Mouse (Mus musculus) liver, embryonic 11.5 days (tissue): ENCODE results near the gene Nbr1. TPM values are rescaled to one million over a fixed set of nuclear protein-coding genes. Genes with fewer than 3 reads are reported as not detected.

Experiments used
- ATAC-seq: fragments of 200-750 bp; cut with Nextera tagmentation; replicated peaks from 2 replicates; pipeline ENCODE4 v1.8.0; 2017; ENCODE audit warnings: moderate number of reproducible peaks, mild to moderate bottlenecking, moderate TSS enrichment, moderate library complexity; ENCODE audit not compliant: low FRiP score
- DNase-seq: peaks from one replicate; pipeline ENCODE4 v3.0.0-alpha.2; 2017; ENCODE audit warnings: low spot score
- H3K27ac ChIP-seq: fragments of 300-500 bp; sonication (generic); 2 replicates; pipeline ENCODE4 v1.5.1; 2014; ENCODE audit warnings: mild to moderate bottlenecking, low read depth, low read length, control low read depth
- H3K27me3 ChIP-seq: fragments of 300-500 bp; sonication (generic); replicated peaks from 2 replicates; pipeline ENCODE4 v1.6.1; 2014; ENCODE audit warnings: low read length, mixed read lengths; ENCODE audit not compliant: control insufficient read depth, insufficient read depth
- H3K36me3 ChIP-seq: fragments of 300-500 bp; sonication (generic); 2 replicates; pipeline ENCODE4 v1.6.1; 2014; ENCODE audit warnings: mild to moderate bottlenecking, low read length, moderate library complexity, mixed read lengths; ENCODE audit not compliant: control insufficient read depth, insufficient read depth
- H3K4me1 ChIP-seq: fragments of 300-500 bp; sonication (generic); replicated peaks from 2 replicates; pipeline ENCODE4 v1.6.1; 2014; ENCODE audit warnings: low read length, mixed read lengths; ENCODE audit not compliant: control insufficient read depth, insufficient read depth
- H3K4me2 ChIP-seq: fragments of 300-500 bp; sonication (generic); 2 replicates; pipeline ENCODE4 v1.6.1; 2014; ENCODE audit warnings: mild to moderate bottlenecking, control low read depth, moderate library complexity
- H3K4me3 ChIP-seq: fragments of 300-500 bp; sonication (generic); 2 replicates; pipeline ENCODE4 v1.5.1; 2014; ENCODE audit warnings: low read depth, low read length, control low read depth
- H3K9ac ChIP-seq: fragments of 300-500 bp; sonication (generic); 2 replicates; pipeline ENCODE4 v1.6.1; 2014; ENCODE audit warnings: low read depth, low read length, control low read depth
- H3K9me3 ChIP-seq: fragments of 300-500 bp; sonication (generic); 2 replicates; pipeline ENCODE4 v1.6.1; 2016; ENCODE audit warnings: low read length, inconsistent platforms, mixed read lengths; ENCODE audit not compliant: control insufficient read depth
- WGBS: fragments of 180-500 bp; shearing (Covaris S2); extraction: QIAGEN DNeasy Blood & Tissue Kit; methylation state at CpG from one replicate; pipeline ENCODE4 v1.1.7; 2014; 5-methylcytosine and 5-hydroxymethylcytosine counted together
- polyA plus RNA-seq: library from polyadenylated mRNA; unstranded; fragments of >200 nt; fragmentation: Nextera tagmentation; extraction: Ambion mirVana; gene quantifications from 2 replicates; pipeline ENCODE4 v1.2.1, GENCODE M21; 2014

The Nbr1 gene
- polyA plus RNA-seq: 52.7 and 55.7 TPM in 2 replicates

DNA sequence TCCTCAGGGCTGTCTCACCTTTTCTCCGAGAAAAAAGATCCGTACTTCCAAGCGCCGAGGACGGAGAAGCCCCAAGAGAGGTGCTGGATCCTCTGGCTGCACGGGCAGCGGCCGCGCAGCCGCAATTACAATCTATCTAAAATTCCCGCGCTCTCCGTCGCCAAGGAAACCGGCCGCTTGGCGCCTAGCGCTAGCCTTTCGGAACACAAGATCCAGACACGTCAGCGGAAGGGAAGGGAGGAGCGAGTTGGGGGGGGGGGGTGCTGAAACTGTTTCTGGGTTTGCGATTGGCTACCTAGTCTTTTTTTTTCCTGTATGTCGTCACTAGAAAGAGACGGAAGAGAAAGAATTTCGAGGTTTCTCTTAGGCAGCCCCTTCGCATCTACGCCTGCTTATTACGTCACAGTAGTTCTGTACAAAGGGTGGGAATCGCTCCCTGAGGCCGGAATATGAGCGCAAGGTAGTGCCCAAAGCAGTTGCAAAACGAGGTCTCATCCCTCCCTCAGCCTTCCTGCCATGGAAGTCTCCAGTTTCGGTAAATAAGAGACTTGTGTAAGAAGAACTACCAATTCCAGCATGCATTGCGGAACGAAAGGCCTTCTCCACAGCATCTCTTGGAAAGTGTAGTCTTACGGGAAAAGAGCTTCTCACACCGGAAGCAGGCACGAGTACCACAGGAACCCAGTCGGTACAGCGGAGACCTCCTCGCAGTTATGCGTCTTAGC is at the start of gene Nbr1, which contains the start of gene Brca1:
Nbr1 (plus strand) TSS at position 399 of the 725 bp plus-strand sequence.
Brca1 (minus strand) TSS at position 205 of the 725 bp plus-strand sequence.
- WGBS: under 1% methylated on average over 43 of the region's 43 CpGs
- peak; percentile 76 for ATAC-seq
- H3K36me3 ChIP-seq: peaks cover 13% of the 10 kb centered on the region; the same call in 1 of the 2 replicates

DNA sequence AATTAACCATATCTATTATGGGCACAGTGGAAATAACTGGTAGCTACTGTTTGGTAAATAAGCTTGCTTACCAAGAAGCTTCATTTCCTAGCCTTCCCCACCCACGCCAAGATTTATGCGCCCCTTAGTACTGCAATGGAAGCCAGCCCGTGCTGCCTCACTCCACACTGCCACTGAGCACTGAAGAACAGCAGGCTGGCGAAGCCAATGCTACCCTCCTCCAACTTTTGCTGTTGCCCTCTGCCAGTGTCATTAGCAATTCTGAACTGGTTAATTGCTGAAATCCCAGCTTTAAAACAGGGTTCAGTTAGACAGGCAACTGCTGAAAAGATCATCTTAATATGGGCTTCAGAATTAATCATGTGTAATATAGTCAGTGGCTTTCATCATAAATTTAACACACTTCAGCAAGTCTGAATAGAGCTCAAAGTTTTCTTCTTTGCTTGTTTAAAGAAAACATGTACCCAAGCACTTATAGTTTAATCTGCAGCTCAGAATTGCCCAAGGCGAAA is 45.6 kb upstream of the Nbr1 start:
- 91% methylated on average over 5 of the region's 5 CpGs for WGBS
- Histone ChIP-seq H3K27me3 (no peaks in the 10 kb centered on the region), H3K27ac (no peak overlapping the region), H3K4me1 (no peaks in the 10 kb centered on the region), H3K4me3 (no peak overlapping the region), H3K36me3 (peaks cover 30% of the 10 kb centered on the region), H3K4me2 (no peak overlapping the region), H3K9ac (no peak overlapping the region), H3K9me3 (no peaks in the 10 kb centered on the region)
- ATAC-seq: no peak
- no peak for DNase-seq

More for the DNA sequence above, at the start of gene Nbr1, which contains the start of gene Brca1:
- DNase-seq: peak; percentile 95
- Histone ChIP-seq H3K9ac (peak within 1 kb of the TSS; percentile 83), H3K4me1 (peaks cover 12% of the 10 kb centered on the region), H3K27me3 (no peaks in the 10 kb centered on the region), H3K4me3 (peak within 1 kb of the TSS; percentile 72), H3K4me2 (peak within 1 kb of the TSS; percentile 82), H3K9me3 (no peaks in the 10 kb centered on the region), H3K27ac (peak within 1 kb of the TSS; percentile 83)

DNA sequence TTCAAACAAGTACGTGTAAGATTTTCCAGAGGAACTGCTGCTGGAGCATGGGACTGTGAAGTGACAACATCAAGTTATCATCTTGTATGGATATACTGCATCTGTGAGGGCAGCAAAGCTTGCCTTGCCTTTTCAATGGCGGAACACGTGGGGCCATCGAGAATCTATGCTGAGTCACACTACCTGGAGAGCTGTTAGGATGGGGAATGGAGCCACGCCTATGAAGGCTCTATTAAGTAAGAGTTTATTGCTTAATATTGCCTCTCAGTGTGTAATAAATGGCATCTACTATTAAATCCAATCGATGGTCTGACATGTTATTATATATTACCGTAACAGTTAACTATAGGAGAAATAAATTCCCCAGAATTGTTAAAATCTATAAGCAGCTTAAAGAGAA is 44.9 kb upstream of the Nbr1 start:
- Histone ChIP-seq H3K27me3 (no peaks in the 10 kb centered on the region), H3K4me3 (no peak overlapping the region), H3K4me2 (no peak overlapping the region), H3K36me3 (peaks cover 28% of the 10 kb centered on the region), H3K9ac (no peak overlapping the region), H3K4me1 (no peaks in the 10 kb centered on the region), H3K9me3 (no peaks in the 10 kb centered on the region), H3K27ac (no peak overlapping the region)
- 89% methylated on average over 7 of the region's 7 CpGs for WGBS
- no peak for DNase-seq
- ATAC-seq: no peak

DNA sequence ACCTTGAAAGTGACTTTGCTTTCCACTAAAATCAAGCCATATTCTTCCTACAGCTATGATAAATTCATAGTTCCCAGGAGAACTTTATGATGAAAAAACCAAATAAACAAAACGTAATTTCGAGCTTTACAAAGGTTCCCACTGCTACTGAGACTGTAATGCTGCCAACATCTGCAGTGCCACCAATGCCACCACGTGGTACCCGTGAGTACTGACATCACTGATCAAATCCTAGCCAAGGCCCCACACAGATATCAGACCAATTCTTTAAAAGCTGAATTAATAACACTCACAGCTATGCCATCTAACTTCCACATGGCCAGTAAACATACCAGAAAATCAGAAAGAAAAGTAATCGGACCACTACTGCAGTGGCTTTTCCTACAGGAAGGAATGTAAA is 33.0 kb upstream of the Nbr1 start:
- no peak overlapping the region for H3K4me3 ChIP-seq
- H3K27ac ChIP-seq: no peak overlapping the region
- 84% methylated on average over 5 of the region's 5 CpGs for WGBS
- no peak overlapping the region for H3K4me2 ChIP-seq
- no peaks in the 10 kb centered on the region for H3K9me3 ChIP-seq
- H3K9ac ChIP-seq: no peak overlapping the region
- no peaks in the 10 kb centered on the region for H3K4me1 ChIP-seq
- no peak for DNase-seq
- no peak for ATAC-seq
- peaks cover 17% of the 10 kb centered on the region for H3K36me3 ChIP-seq
- no peaks in the 10 kb centered on the region for H3K27me3 ChIP-seq

DNA sequence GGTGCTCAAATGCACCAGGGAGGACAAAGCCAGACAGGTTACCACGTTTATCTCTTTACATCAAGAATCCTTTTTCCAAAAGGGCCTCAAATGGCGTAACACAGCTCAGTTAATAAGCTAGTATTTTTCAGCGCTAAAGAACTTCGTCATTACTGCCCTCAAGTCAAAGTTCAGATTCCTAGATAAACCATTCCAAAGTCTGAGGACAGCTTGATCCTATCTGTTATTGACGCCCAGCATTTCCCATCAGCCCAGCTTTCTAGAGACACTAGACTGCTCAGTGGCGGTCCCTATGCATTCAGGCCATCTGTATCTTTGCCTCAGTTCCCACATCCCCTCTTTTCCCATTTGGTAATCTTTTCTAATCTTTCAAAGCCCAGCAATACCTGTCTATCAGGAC is 32.6 kb upstream of the Nbr1 start:
- ATAC-seq (no peak), DNase-seq (no peak)
- WGBS: 88% methylated on average over 6 of the region's 6 CpGs
- Histone ChIP-seq H3K9me3 (no peaks in the 10 kb centered on the region), H3K4me2 (no peak overlapping the region), H3K4me3 (no peak overlapping the region), H3K27ac (no peak overlapping the region), H3K4me1 (no peaks in the 10 kb centered on the region), H3K9ac (no peak overlapping the region), H3K27me3 (no peaks in the 10 kb centered on the region), H3K36me3 (peaks cover 17% of the 10 kb centered on the region)

DNA sequence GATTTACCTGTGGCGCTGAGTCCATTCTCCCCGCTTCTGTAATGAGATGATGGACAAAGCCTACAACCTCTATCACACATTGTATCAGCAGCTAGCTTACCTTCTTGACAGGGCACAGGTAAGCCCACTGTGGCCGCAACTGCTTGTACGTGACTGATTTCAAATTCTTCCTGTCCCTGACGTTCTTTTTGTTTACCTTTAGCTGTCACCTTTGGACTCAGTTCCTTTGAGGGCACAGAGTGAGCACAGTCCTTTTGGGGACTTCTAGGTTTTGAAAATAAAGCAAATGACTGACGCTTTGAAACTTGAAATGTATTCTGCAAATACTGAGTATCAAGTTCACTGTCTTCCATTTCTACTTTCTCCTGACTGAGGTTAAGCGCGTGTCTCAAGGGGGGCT is 27.5 kb upstream of the Nbr1 start:
- no peak for DNase-seq
- H3K4me3 ChIP-seq: no peak overlapping the region
- no peak overlapping the region for H3K9ac ChIP-seq
- 87% methylated on average over 8 of the region's 8 CpGs for WGBS
- no peak overlapping the region for H3K4me2 ChIP-seq
- no peaks in the 10 kb centered on the region for H3K4me1 ChIP-seq
- H3K27me3 ChIP-seq: no peaks in the 10 kb centered on the region
- ATAC-seq: no peak
- H3K9me3 ChIP-seq: no peaks in the 10 kb centered on the region
- peaks cover 29% of the 10 kb centered on the region for H3K36me3 ChIP-seq
- H3K27ac ChIP-seq: no peak overlapping the region

DNA sequence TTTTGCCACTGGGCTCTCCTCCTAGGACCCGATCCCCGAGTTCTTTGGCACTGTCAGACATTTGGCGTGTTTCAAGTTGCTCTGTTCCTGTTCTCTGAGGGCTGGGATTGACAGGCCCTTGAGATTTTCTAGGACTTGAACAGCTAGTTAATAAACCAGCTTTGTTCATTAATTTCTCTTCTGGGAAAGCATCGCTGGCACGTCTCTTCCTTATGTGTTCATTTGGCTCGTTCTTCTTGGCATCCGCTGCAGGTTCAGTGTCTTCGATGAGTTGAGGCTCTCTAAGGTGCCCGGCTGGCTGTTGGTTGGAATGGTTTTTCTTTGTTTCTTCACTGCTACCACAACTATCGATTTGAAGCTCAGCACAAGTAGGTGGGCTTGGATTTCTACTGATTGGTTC is 26.9 kb upstream of the Nbr1 start:
- Histone ChIP-seq H3K36me3 (peaks cover 29% of the 10 kb centered on the region), H3K4me3 (no peak overlapping the region)
- no peak for ATAC-seq

DNA sequence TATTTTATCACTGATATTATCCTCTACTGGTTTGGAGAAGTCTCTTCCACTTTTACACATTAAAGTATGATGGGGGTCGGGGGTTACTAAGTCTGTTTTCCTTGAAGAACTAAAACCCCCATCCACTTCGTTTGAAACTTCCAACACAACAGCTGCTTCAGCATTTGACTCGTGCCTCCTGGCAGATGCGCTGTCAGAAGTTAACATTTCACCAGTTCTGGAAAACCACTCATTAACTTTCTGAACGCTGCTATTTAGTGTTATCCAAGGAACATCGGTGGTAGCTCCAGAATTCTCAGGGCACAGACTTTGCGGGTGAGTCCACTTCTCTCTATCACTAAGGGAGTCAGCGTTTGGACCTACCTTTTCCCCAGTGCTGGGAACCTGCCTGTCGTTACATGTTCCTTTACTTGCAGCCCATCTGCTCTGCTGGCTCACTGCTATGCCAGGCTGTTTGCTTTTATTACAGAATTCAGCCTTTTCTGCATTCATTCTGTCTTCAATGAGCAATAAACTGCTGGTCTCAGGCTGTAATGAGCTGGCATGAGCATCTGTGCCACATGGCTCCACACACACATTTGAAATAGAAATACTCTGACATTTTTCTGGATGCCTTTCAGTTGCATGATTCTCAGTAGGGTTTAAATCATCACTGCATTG is 25.9 kb upstream of the Nbr1 start:
- Histone ChIP-seq H3K9ac (no peak overlapping the region), H3K4me2 (no peak overlapping the region), H3K4me1 (no peaks in the 10 kb centered on the region), H3K36me3 (peaks cover 29% of the 10 kb centered on the region), H3K27ac (no peak overlapping the region), H3K4me3 (no peak overlapping the region), H3K27me3 (no peaks in the 10 kb centered on the region), H3K9me3 (no peaks in the 10 kb centered on the region)
- no peak for DNase-seq
- no peak for ATAC-seq
- 94% methylated on average over 9 of the region's 9 CpGs for WGBS

More for the DNA sequence above, 26.9 kb upstream of the Nbr1 start:
- no peak for DNase-seq
- WGBS: 94% methylated on average over 10 of the region's 10 CpGs
- Histone ChIP-seq H3K27ac (no peak overlapping the region), H3K9ac (no peak overlapping the region), H3K4me1 (no peaks in the 10 kb centered on the region), H3K27me3 (no peaks in the 10 kb centered on the region), H3K9me3 (no peaks in the 10 kb centered on the region), H3K4me2 (no peak overlapping the region)
